Mouse (Mus musculus) midbrain, embryonic 16.5 days (tissue): ENCODE results near the gene Clmn. TPM values are rescaled to one million over a fixed set of nuclear protein-coding genes. Genes with fewer than 3 reads are reported as not detected.

Experiments used
- ATAC-seq: fragments of 200-750 bp; cut with Nextera tagmentation; 2 replicates; pipeline ENCODE4 v1.8.0; 2017; ENCODE audit warnings: moderate TSS enrichment
- H3K27ac ChIP-seq: fragments of 300-500 bp; sonication (generic); 2 replicates; pipeline ENCODE4 v1.5.1; 2014; ENCODE audit warnings: mild to moderate bottlenecking, low read length, mixed read lengths
- H3K27me3 ChIP-seq: fragments of 300-500 bp; sonication (generic); 2 replicates; pipeline ENCODE4 v1.6.1; 2014; ENCODE audit warnings: low read depth, low read length, mixed read lengths; ENCODE audit not compliant: control insufficient read depth, insufficient read depth
- H3K36me3 ChIP-seq: fragments of 300-500 bp; sonication (generic); 2 replicates; pipeline ENCODE4 v1.6.1; 2014; ENCODE audit warnings: mild to moderate bottlenecking, low read length, moderate library complexity, mixed read lengths; ENCODE audit not compliant: control insufficient read depth, insufficient read depth
- H3K4me1 ChIP-seq: fragments of 300-500 bp; sonication (generic); 2 replicates; pipeline ENCODE4 v1.6.1; 2014; ENCODE audit warnings: mild to moderate bottlenecking, low read length, mixed read lengths; ENCODE audit not compliant: control insufficient read depth, insufficient read depth
- H3K4me2 ChIP-seq: fragments of 300-500 bp; sonication (generic); 2 replicates; pipeline ENCODE4 v1.6.1; 2014; ENCODE audit warnings: mild to moderate bottlenecking, low read length, mixed read lengths
- H3K4me3 ChIP-seq: fragments of 300-500 bp; sonication (generic); 2 replicates; pipeline ENCODE4 v1.5.1; 2014; ENCODE audit warnings: low read depth, mild to moderate bottlenecking, low read length, moderate library complexity, mixed read lengths
- H3K9ac ChIP-seq: fragments of 300-500 bp; sonication (generic); 2 replicates; pipeline ENCODE4 v1.6.1; 2014; ENCODE audit warnings: low read depth, low read length, mixed read lengths
- H3K9me3 ChIP-seq: fragments of 300-500 bp; sonication (generic); replicated peaks from 2 replicates; pipeline ENCODE4 v1.6.1; 2014; ENCODE audit warnings: mild to moderate bottlenecking, low read length, mixed read lengths; ENCODE audit not compliant: control insufficient read depth, poor library complexity, severe bottlenecking
- WGBS: fragments of 180-500 bp; shearing (Covaris S2); extraction: QIAGEN DNeasy Blood & Tissue Kit; methylation state at CpG from one replicate; pipeline ENCODE4 v1.1.7; 2014; 5-methylcytosine and 5-hydroxymethylcytosine counted together
- polyA plus RNA-seq: library from polyadenylated mRNA; unstranded; fragments of >200 nt; fragmentation: Nextera tagmentation; extraction: Ambion mirVana; gene quantifications from 2 replicates; pipeline ENCODE4 v1.2.1, GENCODE M21; 2015

Clmn gene
- polyA plus RNA-seq, 1 experiment from 2014 or later, result 0.97 TPM

DNA sequence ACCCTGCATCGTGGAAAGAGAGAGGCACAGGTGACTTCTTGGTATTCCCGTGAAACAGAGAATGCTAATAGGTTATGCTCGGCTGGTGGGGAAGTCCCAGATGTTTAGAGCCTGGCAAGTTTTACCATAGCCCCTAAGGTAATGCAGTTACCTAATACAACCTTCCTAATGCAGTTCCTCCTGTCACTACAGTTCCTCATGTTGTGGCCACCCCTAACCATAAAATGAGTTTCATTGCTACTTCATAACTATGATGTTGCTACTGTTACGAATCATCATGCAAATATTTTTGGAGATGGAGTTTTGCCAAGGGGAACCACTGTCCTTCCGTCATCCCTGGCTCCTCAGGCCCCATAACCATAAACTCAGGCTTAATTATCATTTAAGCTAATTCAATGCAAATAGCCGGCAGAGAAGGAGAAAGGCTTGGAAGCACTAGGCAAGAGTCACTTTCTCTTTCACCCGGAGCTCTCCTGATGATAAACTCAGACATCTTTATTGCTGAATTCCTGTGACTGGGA lies 53.9 kb downstream of the Clmn start:
- Histone ChIP-seq H3K4me1 (no peaks in the 10 kb centered on the region), H3K4me2 (no peak overlapping the region), H3K4me3 (no peak overlapping the region), H3K27ac (no peak overlapping the region), H3K9me3 (no peaks in the 10 kb centered on the region), H3K27me3 (no peaks in the 10 kb centered on the region), H3K36me3 (no peaks in the 10 kb centered on the region), H3K9ac (no peak overlapping the region)
- no peak for ATAC-seq
- 81% methylated on average over 7 of the region's 7 CpGs for WGBS

DNA sequence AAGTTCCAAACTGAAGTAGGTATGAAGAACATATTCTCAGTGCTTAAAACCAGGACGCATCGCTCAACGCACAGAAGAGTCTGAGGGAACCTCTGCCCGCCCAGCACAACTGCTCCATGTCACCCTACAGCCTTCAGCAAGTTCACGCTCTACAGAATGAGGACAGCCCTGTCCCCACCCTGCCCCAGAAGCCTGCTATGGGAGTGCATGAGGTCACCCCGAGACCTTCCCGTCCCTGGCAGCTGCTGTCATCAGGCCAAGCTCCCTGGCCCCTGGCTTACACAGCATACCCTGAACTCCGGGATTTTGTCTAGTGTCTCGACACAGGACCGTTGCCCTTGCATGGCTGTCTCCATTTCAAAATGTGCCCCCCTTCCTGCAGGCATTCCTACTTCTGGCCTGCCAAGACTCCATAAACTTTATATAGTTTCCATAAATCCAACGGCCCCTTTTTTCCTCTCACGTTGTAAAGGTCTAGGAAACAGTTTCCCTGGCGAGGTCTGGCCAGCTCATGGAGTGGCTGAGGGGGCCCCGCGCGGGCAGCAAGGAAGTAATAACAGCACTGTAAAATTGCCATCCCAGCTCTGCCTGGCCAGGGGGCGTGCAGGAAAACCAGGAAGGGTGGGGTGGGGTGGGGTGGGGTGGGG lies 56.3 kb downstream of the Clmn start:
- Histone ChIP-seq H3K4me2 (no peak overlapping the region), H3K4me1 (no peaks in the 10 kb centered on the region), H3K36me3 (no peaks in the 10 kb centered on the region), H3K27ac (no peak overlapping the region), H3K4me3 (no peak overlapping the region), H3K9ac (no peak overlapping the region), H3K9me3 (no peaks in the 10 kb centered on the region), H3K27me3 (no peaks in the 10 kb centered on the region)
- 91% methylated on average over 17 of the region's 17 CpGs for WGBS
- ATAC-seq, result no peak

- Histone ChIP-seq H3K27me3 (no peaks in the 10 kb centered on the region), H3K9ac (no peak overlapping the region), H3K4me3 (no peak overlapping the region), H3K27ac (no peak overlapping the region), H3K36me3 (no peaks in the 10 kb centered on the region), H3K4me1 (no peaks in the 10 kb centered on the region; the same call in 1 of the 2 replicates), H3K4me2 (no peak overlapping the region), H3K9me3 (no peaks in the 10 kb centered on the region)
- no peak for ATAC-seq
- WGBS, result 73% methylated on average over 4 of the region's 4 CpGs
Observed at GRCm38 (mm10) chr12:104806680-104807375, 58.0 kb downstream of the Clmn start.

DNA sequence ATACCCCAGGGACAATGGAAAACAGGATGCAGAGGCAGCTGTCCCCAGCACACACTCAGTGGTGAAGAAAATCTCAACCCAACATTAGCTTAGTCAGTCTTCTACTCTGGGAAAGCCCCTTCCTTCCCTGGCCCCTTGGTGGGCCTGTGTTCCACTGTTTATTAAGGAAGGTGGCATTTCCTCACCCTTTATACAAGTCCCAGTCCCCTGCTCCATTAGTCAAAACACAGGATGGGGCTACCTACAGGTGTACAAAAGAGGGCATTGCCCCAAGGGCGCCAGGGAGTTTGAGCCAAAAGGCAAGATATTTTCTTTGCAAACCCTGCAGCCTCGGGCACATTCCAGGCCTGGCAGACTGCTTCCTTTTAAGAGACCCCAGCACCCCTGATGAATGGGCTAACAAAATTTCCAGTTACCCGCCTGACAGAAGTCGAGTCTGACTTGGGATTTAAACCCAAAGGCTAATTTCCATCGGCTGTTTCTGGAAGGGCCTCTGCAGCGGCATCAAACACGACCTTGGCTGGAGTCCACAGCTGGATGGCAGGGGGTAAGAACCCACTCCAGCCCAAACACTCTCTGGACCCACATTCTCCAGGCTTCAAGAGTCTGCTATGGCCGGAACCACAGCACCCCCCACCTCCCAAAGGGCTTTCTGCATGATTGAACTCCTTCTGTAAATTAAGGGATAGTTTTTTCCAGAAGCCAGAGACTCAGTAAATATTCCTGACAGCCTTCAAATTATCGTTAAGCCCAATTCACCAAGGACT lies 63.2 kb downstream of the Clmn start:
- H3K4me2 ChIP-seq, result no peak overlapping the region
- ATAC-seq, result no peak
- no peak overlapping the region for H3K9ac ChIP-seq
- H3K4me3 ChIP-seq, result no peak overlapping the region
- H3K27me3 ChIP-seq, result no peaks in the 10 kb centered on the region
- no peak overlapping the region for H3K27ac ChIP-seq
- H3K9me3 ChIP-seq, result peaks cover 2% of the 10 kb centered on the region; the same call in 1 of the 2 replicates
- WGBS, result 56% methylated on average over 9 of the region's 9 CpGs
- no peaks in the 10 kb centered on the region; the same call in 1 of the 2 replicates for H3K4me1 ChIP-seq
- H3K36me3 ChIP-seq, result peaks cover 5% of the 10 kb centered on the region

DNA sequence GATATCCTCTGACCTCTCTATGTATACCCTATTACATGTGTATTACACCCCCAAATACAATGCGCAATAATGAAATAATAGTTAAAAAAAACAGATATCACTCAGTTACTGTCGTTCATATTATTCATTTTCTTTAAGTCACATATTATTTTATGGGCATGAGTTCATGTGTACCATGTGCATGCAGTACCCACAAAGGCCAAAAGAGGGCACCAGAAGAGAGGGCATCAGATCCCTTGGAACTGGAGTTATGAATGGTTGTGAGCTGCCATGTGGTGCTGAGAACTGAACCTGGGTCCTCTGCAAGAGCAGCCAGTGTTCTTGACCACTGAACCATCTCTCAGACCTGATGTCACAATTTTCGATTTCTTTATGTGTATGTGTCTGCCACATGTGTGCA lies 65.5 kb downstream of the Clmn start:
- H3K4me1 ChIP-seq, result no peaks in the 10 kb centered on the region; the same call in 1 of the 2 replicates
- H3K4me2 ChIP-seq, result no peak overlapping the region
- no peaks in the 10 kb centered on the region for H3K27me3 ChIP-seq
- WGBS, result 91% methylated on average over 3 of the region's 3 CpGs
- H3K9me3 ChIP-seq, result peaks cover 2% of the 10 kb centered on the region; the same call in 1 of the 2 replicates
- H3K36me3 ChIP-seq, result peaks cover 5% of the 10 kb centered on the region
- ATAC-seq, result no peak
- no peak overlapping the region for H3K27ac ChIP-seq
- H3K4me3 ChIP-seq, result no peak overlapping the region
- no peak overlapping the region for H3K9ac ChIP-seq

DNA sequence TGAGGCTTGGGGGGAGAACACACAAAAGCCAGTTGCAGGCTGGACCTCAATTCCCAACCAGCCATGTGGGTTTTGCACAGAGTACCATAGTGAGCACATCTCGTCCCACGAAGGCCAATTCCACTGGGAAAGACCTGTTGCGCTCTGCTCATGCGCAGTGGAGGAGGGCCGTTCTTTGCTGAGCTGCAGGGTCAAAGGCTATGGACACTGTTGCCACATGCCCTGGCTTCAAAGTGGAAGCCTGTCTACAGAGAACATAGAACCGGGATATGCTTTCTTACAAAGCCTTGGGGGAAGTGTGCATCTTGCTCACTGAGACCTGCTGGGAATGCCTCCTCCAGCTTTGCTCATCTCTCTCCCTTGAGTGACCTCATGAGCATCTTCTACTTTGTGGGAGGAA lies 67.0 kb downstream of the Clmn start:
- peaks cover 2% of the 10 kb centered on the region; the same call in 1 of the 2 replicates for H3K9me3 ChIP-seq
- WGBS, result 92% methylated on average over 6 of the region's 6 CpGs
- no peak overlapping the region for H3K4me3 ChIP-seq
- no peak for ATAC-seq
- peaks cover 5% of the 10 kb centered on the region for H3K36me3 ChIP-seq
- H3K9ac ChIP-seq, result no peak overlapping the region
- H3K27ac ChIP-seq, result no peak overlapping the region
- no peak overlapping the region for H3K4me2 ChIP-seq
- H3K4me1 ChIP-seq, result no peaks in the 10 kb centered on the region; the same call in 1 of the 2 replicates
- H3K27me3 ChIP-seq, result no peaks in the 10 kb centered on the region

DNA sequence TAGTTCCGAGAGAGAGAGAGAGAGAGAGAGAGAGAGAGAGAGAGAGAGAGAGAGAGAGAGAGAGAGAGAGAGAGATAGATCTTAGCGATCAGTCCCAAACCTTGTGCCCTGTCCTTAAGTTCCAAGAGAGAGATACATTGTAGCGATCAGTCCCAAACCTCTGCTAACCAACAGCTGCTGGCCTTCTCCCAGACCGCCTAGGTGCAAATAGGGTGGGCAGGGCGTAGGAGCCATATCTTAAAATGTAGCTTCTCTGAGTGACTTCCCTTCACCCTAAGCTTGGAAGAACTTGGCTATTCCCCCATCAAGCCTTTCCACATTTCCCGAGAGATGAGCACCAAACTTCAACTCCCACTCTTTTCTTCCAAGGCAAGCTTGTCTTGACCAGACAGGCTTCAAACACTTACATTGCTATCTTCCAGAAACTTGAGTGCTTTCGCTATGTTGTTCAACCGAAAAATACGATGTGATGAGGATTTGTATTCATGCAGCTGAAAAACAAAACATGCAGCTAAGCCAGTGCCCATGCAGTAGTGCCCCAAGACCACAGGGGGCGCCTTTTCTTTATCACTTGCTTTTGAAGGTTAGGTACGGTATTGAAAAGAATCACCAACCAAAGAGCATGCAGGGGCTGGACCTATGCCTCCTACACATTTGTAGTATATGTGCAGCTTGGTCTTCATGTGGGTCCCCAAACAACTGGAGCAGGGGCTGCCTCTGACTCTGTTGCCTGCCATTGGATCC lies 68.1 kb downstream of the Clmn start:
- H3K27me3 ChIP-seq, result no peaks in the 10 kb centered on the region
- ATAC-seq, result no peak

GRCm38 (mm10) chr12:104794957-104795356 lies 69.9 kb downstream of the Clmn start:
- Histone ChIP-seq H3K9ac (no peak overlapping the region), H3K4me1 (no peaks in the 10 kb centered on the region), H3K4me3 (no peak overlapping the region), H3K27ac (no peak overlapping the region), H3K36me3 (peaks cover 4% of the 10 kb centered on the region), H3K27me3 (no peaks in the 10 kb centered on the region), H3K9me3 (peaks cover 2% of the 10 kb centered on the region; the same call in 1 of the 2 replicates), H3K4me2 (no peak overlapping the region)
- ATAC-seq, result no peak
- 34% methylated on average over 5 of the region's 5 CpGs for WGBS

More for the DNA sequence above, 68.1 kb downstream of the Clmn start:
- whole genome bisulfite sequencing, result 88% methylated on average over 11 of the region's 11 CpGs
- peaks cover 2% of the 10 kb centered on the region; the same call in 1 of the 2 replicates for H3K9me3 ChIP-seq
- no peak overlapping the region for H3K4me2 ChIP-seq
- H3K4me3 ChIP-seq, result no peak overlapping the region
- H3K27ac ChIP-seq, result no peak overlapping the region
- no peaks in the 10 kb centered on the region for H3K4me1 ChIP-seq
- H3K36me3 ChIP-seq, result peaks cover 5% of the 10 kb centered on the region
- H3K9ac ChIP-seq, result no peak overlapping the region
